Mouse (Mus musculus): ENCODE measurements around the gene Zfp663. TPM values are rescaled to one million over a fixed set of nuclear protein-coding genes. Genes with fewer than 3 reads are reported as not detected.

Zfp663 gene
- total RNA-seq, 1 experiment: not detected

GRCm38 (mm10) chr2:165316837-165317473 is 51.6 kb downstream of the Zfp663 start:
- H3K4me1 ChIP-seq (ENCODE audit: control insufficient read depth in 2 of 2, insufficient read depth in 2 of 2, low read length in 2 of 2, poor library complexity in 1 of 2): peaks cover 0 to 15% of the 10 kb centered on the region in 2 experiments; a peak in 2 of 4 replicates
- TF ChIP-seq ZNF384 (IDR thresholded peaks at IDR 0.05; ENCODE audit: low read depth, low read length): no peak
- TF ChIP-seq HCFC1 (IDR thresholded peaks at IDR 0.05; ENCODE audit: borderline replicate concordance, insufficient read depth, low read length): no peak
- no peak for TF ChIP-seq ZC3H11A (IDR thresholded peaks at IDR 0.05; ENCODE audit: borderline replicate concordance, low read depth, low read length)
- TF ChIP-seq CHD2 (IDR thresholded peaks at IDR 0.05; ENCODE audit: low read depth, low read length): no peak
- TF ChIP-seq MAFK (IDR thresholded peaks at IDR 0.05; ENCODE audit: insufficient read depth, low read depth, low read length): no peak
- H3K9ac ChIP-seq (ENCODE audit: insufficient read depth, low read depth, low read length, poor library complexity, severe bottlenecking): no peak overlapping the region
- DNase-seq (ENCODE audit: low read depth, low spot score): peak; percentile 60
- no peaks in the 10 kb centered on the region for H3K9me3 ChIP-seq (ENCODE audit: control insufficient read depth, insufficient read depth, low read depth, low read length)
- in situ Hi-C loops (cut with MboI; ENCODE audit: low sequenced_read_pairs in 2 of 2, unreplicated experiment in 2 of 2): no loop called here
- peaks cover 32% of the 10 kb centered on the region; the same call in 1 of the 2 replicates for H3K36me3 ChIP-seq (ENCODE audit: control insufficient read depth, insufficient read depth, low read length, poor library complexity, severe bottlenecking)
- H3K27ac ChIP-seq (ENCODE audit: insufficient read depth, low read depth, low read length, poor library complexity, severe bottlenecking): no peak overlapping the region
- no peak overlapping the region for H3K4me3 ChIP-seq (ENCODE audit: insufficient read depth in 1 of 2, low read depth in 1 of 2, low read length in 2 of 2, poor library complexity in 1 of 2, severe bottlenecking in 1 of 2)

GRCm38 (mm10) chr2:165316204-165316603 is 52.3 kb downstream of the Zfp663 start:
- H3K4me1 ChIP-seq (ENCODE audit: control insufficient read depth in 2 of 2, insufficient read depth in 2 of 2, low read length in 2 of 2, poor library complexity in 1 of 2): peaks cover 0 to 10% of the 10 kb centered on the region in 2 experiments; a peak in 2 of 4 replicates
- no peak overlapping the region; the same call in 1 of the 2 replicates for H3K27ac ChIP-seq (ENCODE audit: insufficient read depth, low read depth, low read length, poor library complexity, severe bottlenecking)
- in situ Hi-C loops (cut with MboI; ENCODE audit: low sequenced_read_pairs in 2 of 2, unreplicated experiment in 2 of 2): no loop called here
- TF ChIP-seq ZC3H11A (IDR thresholded peaks at IDR 0.05; ENCODE audit: borderline replicate concordance, low read depth, low read length): no peak
- TF ChIP-seq MAFK (IDR thresholded peaks at IDR 0.05; ENCODE audit: insufficient read depth, low read depth, low read length): no peak
- no peak for TF ChIP-seq CHD2 (IDR thresholded peaks at IDR 0.05; ENCODE audit: low read depth, low read length)
- no peak for TF ChIP-seq ZNF384 (IDR thresholded peaks at IDR 0.05; ENCODE audit: low read depth, low read length)
- TF ChIP-seq HCFC1 (IDR thresholded peaks at IDR 0.05; ENCODE audit: borderline replicate concordance, insufficient read depth, low read length): no peak
- H3K4me3 ChIP-seq (ENCODE audit: insufficient read depth in 1 of 2, low read depth in 1 of 2, low read length in 2 of 2, poor library complexity in 1 of 2, severe bottlenecking in 1 of 2): no peak overlapping the region
- DNase-seq (ENCODE audit: low read depth, low spot score): no peak
- no peaks in the 10 kb centered on the region for H3K9me3 ChIP-seq (ENCODE audit: control insufficient read depth, insufficient read depth, low read depth, low read length)
- no peak overlapping the region for H3K9ac ChIP-seq (ENCODE audit: insufficient read depth, low read depth, low read length, poor library complexity, severe bottlenecking)
- H3K36me3 ChIP-seq (ENCODE audit: control insufficient read depth, insufficient read depth, low read length, poor library complexity, severe bottlenecking): peaks cover 37% of the 10 kb centered on the region; the same call in 1 of the 2 replicates

GRCm38 (mm10) chr2:165314197-165314596 is 54.3 kb downstream of the Zfp663 start:
- Histone ChIP-seq H3K4me3 (ENCODE audit: insufficient read depth in 1 of 2, low read depth in 1 of 2, low read length in 2 of 2, poor library complexity in 1 of 2, severe bottlenecking in 1 of 2) (no peak overlapping the region), H3K36me3 (ENCODE audit: control insufficient read depth, insufficient read depth, low read length, poor library complexity, severe bottlenecking) (peaks cover 42% of the 10 kb centered on the region; the same call in 1 of the 2 replicates), H3K4me1 (ENCODE audit: control insufficient read depth in 2 of 2, insufficient read depth in 2 of 2, low read length in 2 of 2, poor library complexity in 1 of 2) (peaks cover 0 to 10% of the 10 kb centered on the region in 2 experiments; a peak in 2 of 4 replicates), H3K9me3 (ENCODE audit: control insufficient read depth, insufficient read depth, low read depth, low read length) (no peaks in the 10 kb centered on the region), H3K9ac (ENCODE audit: insufficient read depth, low read depth, low read length, poor library complexity, severe bottlenecking) (no peak overlapping the region), H3K27ac (ENCODE audit: insufficient read depth, low read depth, low read length, poor library complexity, severe bottlenecking) (no peak overlapping the region)
- TF ChIP-seq MAFK (IDR thresholded peaks at IDR 0.05; ENCODE audit: insufficient read depth, low read depth, low read length) (no peak), CHD2 (IDR thresholded peaks at IDR 0.05; ENCODE audit: low read depth, low read length) (no peak), ZC3H11A (IDR thresholded peaks at IDR 0.05; ENCODE audit: borderline replicate concordance, low read depth, low read length) (no peak), ZNF384 (IDR thresholded peaks at IDR 0.05; ENCODE audit: low read depth, low read length) (no peak), HCFC1 (IDR thresholded peaks at IDR 0.05; ENCODE audit: borderline replicate concordance, insufficient read depth, low read length) (no peak)
- in situ Hi-C loops (cut with MboI; ENCODE audit: low sequenced_read_pairs in 2 of 2, unreplicated experiment in 2 of 2): no loop called here
- DNase-seq (ENCODE audit: low read depth, low spot score): no peak

GRCm38 (mm10) chr2:165312381-165312780 is 56.1 kb downstream of the Zfp663 start:
- Histone ChIP-seq H3K27ac (ENCODE audit: insufficient read depth, low read depth, low read length, poor library complexity, severe bottlenecking) (no peak overlapping the region), H3K4me3 (ENCODE audit: insufficient read depth in 1 of 2, low read depth in 1 of 2, low read length in 2 of 2, poor library complexity in 1 of 2, severe bottlenecking in 1 of 2) (no peak overlapping the region), H3K36me3 (ENCODE audit: control insufficient read depth, insufficient read depth, low read length, poor library complexity, severe bottlenecking) (peaks cover 46% of the 10 kb centered on the region; the same call in 1 of the 2 replicates), H3K4me1 (ENCODE audit: control insufficient read depth in 2 of 2, insufficient read depth in 2 of 2, low read length in 2 of 2, poor library complexity in 1 of 2) (peaks cover 0 to 7% of the 10 kb centered on the region in 2 experiments; a peak in 2 of 4 replicates), H3K9ac (ENCODE audit: insufficient read depth, low read depth, low read length, poor library complexity, severe bottlenecking) (no peak overlapping the region), H3K9me3 (ENCODE audit: control insufficient read depth, insufficient read depth, low read depth, low read length) (no peaks in the 10 kb centered on the region)
- TF ChIP-seq ZNF384 (IDR thresholded peaks at IDR 0.05; ENCODE audit: low read depth, low read length) (no peak), HCFC1 (IDR thresholded peaks at IDR 0.05; ENCODE audit: borderline replicate concordance, insufficient read depth, low read length) (no peak), ZC3H11A (IDR thresholded peaks at IDR 0.05; ENCODE audit: borderline replicate concordance, low read depth, low read length) (no peak), MAFK (IDR thresholded peaks at IDR 0.05; ENCODE audit: insufficient read depth, low read depth, low read length) (no peak), CHD2 (IDR thresholded peaks at IDR 0.05; ENCODE audit: low read depth, low read length) (no peak)
- in situ Hi-C loops (cut with MboI; ENCODE audit: low sequenced_read_pairs in 2 of 2, unreplicated experiment in 2 of 2): no loop called here
- no peak for DNase-seq (ENCODE audit: low read depth, low spot score)
